Mouse (Mus musculus) cerebellum, adult 2 months (tissue): Measurements from ENCODE around the gene Lrrc38.

Experiments
- CTCF ChIP-seq: fragments of 200-500 bp; IDR thresholded peaks from 2 replicates; pipeline ENCODE4 v1.5.1; 2011; ENCODE audit warnings: low read depth, mild to moderate bottlenecking, control low read depth, low read length, moderate library complexity, borderline replicate concordance; ENCODE audit not compliant: insufficient read depth
- POLR2A ChIP-seq: fragments of 200-500 bp; IDR thresholded peaks from 2 replicates; pipeline ENCODE4 v1.6.1; 2011; ENCODE audit warnings: low read length, control low read depth, borderline replicate concordance; ENCODE audit not compliant: insufficient read depth

DNA sequence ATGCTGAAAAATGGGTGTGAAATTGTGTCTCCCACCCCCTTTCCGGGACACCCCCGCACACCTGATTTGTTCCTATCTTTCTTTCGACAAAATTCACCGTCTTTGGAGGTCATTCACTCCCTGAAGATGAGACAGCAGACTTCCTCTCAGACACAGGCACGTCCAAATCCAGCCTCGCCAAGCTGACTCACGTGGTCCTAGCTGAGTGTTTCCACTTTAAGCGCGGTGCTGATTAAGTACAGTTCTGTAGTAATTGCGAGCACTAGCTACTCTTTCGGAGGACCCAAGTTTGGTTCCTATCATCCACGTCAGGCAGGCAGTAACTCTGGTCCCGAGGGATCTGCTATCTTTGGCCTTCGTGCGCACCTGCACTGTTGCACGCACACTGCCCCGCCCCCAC is 14.6 kb upstream of the Lrrc38 start:
- no peak for TF ChIP-seq CTCF
- no peak for TF ChIP-seq POLR2A
